Mouse (Mus musculus): ENCODE measurements at regions not wholly inside any gene's neighbourhood (a gene's known extent, or its start where the extent isn't known, plus 50 kb on each side); places are given as distances from the start of the nearest gene placed in this dataset.

DNA sequence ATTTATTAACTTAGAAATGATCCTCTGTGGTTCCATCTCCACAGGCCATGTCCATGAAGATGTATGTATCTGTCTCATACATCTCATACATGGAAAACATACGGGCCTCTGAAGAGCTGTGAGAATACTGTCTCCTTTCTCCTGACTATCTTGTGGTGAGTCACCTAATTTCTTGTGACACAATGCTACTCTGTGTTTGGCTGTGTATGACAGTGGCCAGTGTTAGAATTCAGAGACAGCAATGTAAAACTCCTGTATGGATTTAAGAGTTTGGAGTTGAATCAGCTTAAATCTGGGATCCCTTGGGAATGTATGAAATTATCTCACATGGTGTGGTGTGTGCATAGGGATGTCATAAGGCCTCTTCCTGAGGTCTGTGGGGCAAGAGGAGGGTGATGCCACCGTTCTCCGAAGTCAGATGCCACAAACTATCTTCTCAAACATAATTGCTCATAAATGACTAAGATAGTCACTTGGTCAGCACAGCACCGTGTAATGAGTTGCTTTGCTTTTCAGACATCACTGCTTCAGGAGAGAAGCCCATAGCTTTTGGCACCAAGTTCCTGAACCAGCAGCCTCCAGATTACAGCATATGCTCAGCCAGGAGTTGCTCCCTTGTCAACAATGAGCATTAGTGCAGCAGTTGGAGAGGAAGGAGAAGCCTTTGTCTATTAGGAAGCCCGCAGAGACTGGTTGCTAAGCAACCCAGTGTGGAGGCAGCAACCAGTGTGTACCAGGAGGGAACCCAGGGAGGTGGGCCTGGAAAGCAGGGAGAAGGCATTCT is 205.9 kb upstream of the Nmur2 start:
- no peak for TF ChIP-seq CTCF (IDR thresholded peaks at IDR 0.05; ENCODE audit: control insufficient read depth, insufficient read depth, insufficient replicate concordance, low read depth, low read length)
- TF ChIP-seq POLR2A (IDR thresholded peaks at IDR 0.05; ENCODE audit: control insufficient read depth, low read depth, low read length): no peak

All from testis, adult 2 months (tissue).